Mouse (Mus musculus) frontal cortex, postnatal 36 days (tissue): ENCODE data around the gene Vps37d.
A peak's percentile ranks its signal among the peaks of the same experiment; 100 is the strongest.
"Not testable (repeated sequence)": the region's sequence is repeated elsewhere in the genome, so short reads cannot be mapped to it uniquely, and the experiment has no call there.

Experiments used
- DNase-seq, 2 experiments: peaks; one replicate each; pipeline ENCODE4 v3.0.0; 2022; ENCODE audit warnings: low spot score in 2 of 2

Gene Vps37d

GRCm38 (mm10) chr5:135075655-135076054 is 2.4 kb downstream of the Vps37d start:
- DNase-seq: no peak

- no peak for DNase-seq
These were observed 4.5 kb downstream of the Vps37d start for GRCm38 (mm10) chr5:135073349-135074150.

GRCm38 (mm10) chr5:135072720-135073119 is 5.3 kb downstream of the Vps37d start:
- DNase-seq: no peak

- DNase-seq: no peak
These were observed 6.0 kb downstream of the Vps37d start for GRCm38 (mm10) chr5:135072061-135072460.

GRCm38 (mm10) chr5:135070448-135070847 is 7.6 kb downstream of the Vps37d start:
- no peak for DNase-seq

- no peak for DNase-seq
These were observed 12.1 kb downstream of the Vps37d start for GRCm38 (mm10) chr5:135066008-135066407.

GRCm38 (mm10) chr5:135064909-135065446 is 13.1 kb downstream of the Vps37d start, which contains the start of gene Bud23:
Gene Bud23 (minus strand): TSS chr5:135064959.
- not testable (repeated sequence) for DNase-seq

- peak in 1 of 2 experiments; percentile 37 for DNase-seq
These were observed 13.7 kb downstream of the Vps37d start for GRCm38 (mm10) chr5:135064382-135064766.

- DNase-seq: peak; percentile 97 to 99
These were observed 14.3 kb downstream of the Vps37d start, which contains the start of gene Dnajc30 for GRCm38 (mm10) chr5:135063629-135064381. Gene Dnajc30 (plus strand): TSS chr5:135064202.

- no peak for DNase-seq
These were observed 24.7 kb downstream of the Vps37d start for GRCm38 (mm10) chr5:135053356-135053755.

GRCm38 (mm10) chr5:135049268-135049667 is 28.8 kb downstream of the Vps37d start:
- not testable (repeated sequence) for DNase-seq

- no peak for DNase-seq
These were observed 29.5 kb downstream of the Vps37d start for GRCm38 (mm10) chr5:135048539-135048938.

GRCm38 (mm10) chr5:135044575-135044974 is 33.5 kb downstream of the Vps37d start:
- DNase-seq: no peak

GRCm38 (mm10) chr5:135042105-135042788 is 35.8 kb downstream of the Vps37d start:
- DNase-seq: no peak

- DNase-seq: no peak
These were observed 37.3 kb downstream of the Vps37d start for GRCm38 (mm10) chr5:135040777-135041176.

- no peak for DNase-seq
These were observed 38.0 kb downstream of the Vps37d start for GRCm38 (mm10) chr5:135040059-135040458.

GRCm38 (mm10) chr5:135039541-135039940 is 38.5 kb downstream of the Vps37d start:
- no peak for DNase-seq

GRCm38 (mm10) chr5:135037946-135038345 is 40.1 kb downstream of the Vps37d start:
- no peak for DNase-seq

- DNase-seq: peak; percentile 72 to 78
These were observed 42.3 kb downstream of the Vps37d start for GRCm38 (mm10) chr5:135035608-135036359.

- no peak for DNase-seq
These were observed 43.5 kb downstream of the Vps37d start for GRCm38 (mm10) chr5:135034593-135034992.

- no peak for DNase-seq
These were observed 45.5 kb downstream of the Vps37d start for GRCm38 (mm10) chr5:135032581-135032980.
